Mouse (Mus musculus): ENCODE data around the gene Tgfbrap1.

Gene Tgfbrap1

GRCm38 (mm10) chr1:43006524-43006923 lies 91.9 kb downstream of the Tgfbrap1 start:
- DNase-seq, result peak; percentile 0

GRCm38 (mm10) chr1:43006051-43006514 lies 92.4 kb downstream of the Tgfbrap1 start:
- DNase-seq, result no peak

Data from cerebellum, adult 11 months (tissue).